ENCODE assay signal across 18 mouse cellular contexts in genomic region chr8:107007795-107008194, GRCm38 (mm10). TPM values are rescaled to one million over a fixed set of nuclear protein-coding genes. Genes with fewer than 3 reads are reported as not detected.
"Had no signal": no experiment of that assay in that cellular context is flagged by ENCODE, and none has a peak within 500 bp of the region (broad histone marks: within the 10 kb centered on the region; RNA-seq: fewer than 3 reads in every experiment).

No protein-coding gene starts in this region.

- DNase-seq: kidney, adult 18-20 months; kidney, postnatal 10 days; kidney, postnatal 4 days; lung, adult 18-20 months; thymus, adult 2 months; thymus, postnatal 25 days had no signal

- H3K9me3 ChIP-seq: limb, embryonic 13.5 days; midbrain, embryonic 13.5 days; stomach, embryonic 15.5 days had no signal

- H3K4me3 ChIP-seq: limb, embryonic 13.5 days; midbrain, embryonic 13.5 days; stomach, embryonic 15.5 days had no signal

- H3K27me3 ChIP-seq: limb, embryonic 13.5 days; midbrain, embryonic 13.5 days; stomach, embryonic 15.5 days had no signal

- H3K27ac ChIP-seq: limb, embryonic 13.5 days; liver, embryonic 14.5 days; midbrain, embryonic 13.5 days; stomach, embryonic 15.5 days had no signal

- H3K4me1 ChIP-seq: limb, embryonic 13.5 days; midbrain, embryonic 13.5 days; stomach, embryonic 15.5 days had no signal

RNA-seq across cellular contexts. Expression of gene Tmed6, which starts 57.6 kb away (rescaled TPM):
- total RNA-seq: layer of hippocampus, adult 8-10 months; layer of hippocampus, postnatal 25 days; left cerebral cortex, postnatal 36 days; megakaryocyte-erythroid progenitor cell, adult 5-6 weeks; midbrain, postnatal 0 days had no signal
- polyA plus RNA-seq: limb, embryonic 13.5 days; liver, adult 2 months; midbrain, embryonic 13.5 days; midbrain, postnatal 0 days; neural tube, embryonic 14.5 days; urinary bladder, adult 2 months had no signal
